Mouse (Mus musculus): ENCODE measurements around the gene Iqgap2. TPM values are rescaled to one million over a fixed set of nuclear protein-coding genes. Genes with fewer than 3 reads are reported as not detected.

The Iqgap2 gene
- polyA plus RNA-seq, 1 experiment from 2014 or later = 9.8 TPM

GRCm38 (mm10) chr13:95862201-95862600 lies 29.5 kb downstream of the Iqgap2 start:
- DNase-seq (no peak), ATAC-seq (ENCODE audit: insufficient read depth) (no peak)
- H3K9me3 ChIP-seq (ENCODE audit: low read depth, low read length) = no peaks in the 10 kb centered on the region
- H3K27me3 ChIP-seq (ENCODE audit: insufficient read depth, low read length) = no peaks in the 10 kb centered on the region
- 57% methylated on average over 8 of the region's 8 CpGs for WGBS
- no peak for TF ChIP-seq CTCF (IDR thresholded peaks at IDR 0.05; ENCODE audit: low read depth)
- H3K4me3 ChIP-seq (ENCODE audit: low read depth, low read length) = no peak overlapping the region
- no peak overlapping the region for H3K27ac ChIP-seq (ENCODE audit: low read depth)
- H3K4me2 ChIP-seq = no peak overlapping the region
- no peak overlapping the region for H3K9ac ChIP-seq
- H3K4me1 ChIP-seq (ENCODE audit: insufficient read depth) = no peaks in the 10 kb centered on the region
- H3K36me3 ChIP-seq (ENCODE audit: insufficient read depth) = no peaks in the 10 kb centered on the region

- no peak overlapping the region for H3K9ac ChIP-seq
- 68% methylated on average over 4 of the region's 4 CpGs for WGBS
- no peak overlapping the region for H3K4me3 ChIP-seq (ENCODE audit: low read depth, low read length)
- H3K27ac ChIP-seq (ENCODE audit: low read depth) = no peak overlapping the region
- DNase-seq = no peak
- no peak overlapping the region for H3K4me2 ChIP-seq
- H3K36me3 ChIP-seq (ENCODE audit: insufficient read depth) = no peaks in the 10 kb centered on the region
- no peaks in the 10 kb centered on the region for H3K9me3 ChIP-seq (ENCODE audit: low read depth, low read length)
- H3K4me1 ChIP-seq (ENCODE audit: insufficient read depth) = no peaks in the 10 kb centered on the region
- TF ChIP-seq CTCF (IDR thresholded peaks at IDR 0.05; ENCODE audit: low read depth) = no peak
- H3K27me3 ChIP-seq (ENCODE audit: insufficient read depth, low read length) = no peaks in the 10 kb centered on the region
- ATAC-seq (ENCODE audit: insufficient read depth) = no peak
These were observed 32.5 kb downstream of the Iqgap2 start for GRCm38 (mm10) chr13:95859271-95859670.

DNA sequence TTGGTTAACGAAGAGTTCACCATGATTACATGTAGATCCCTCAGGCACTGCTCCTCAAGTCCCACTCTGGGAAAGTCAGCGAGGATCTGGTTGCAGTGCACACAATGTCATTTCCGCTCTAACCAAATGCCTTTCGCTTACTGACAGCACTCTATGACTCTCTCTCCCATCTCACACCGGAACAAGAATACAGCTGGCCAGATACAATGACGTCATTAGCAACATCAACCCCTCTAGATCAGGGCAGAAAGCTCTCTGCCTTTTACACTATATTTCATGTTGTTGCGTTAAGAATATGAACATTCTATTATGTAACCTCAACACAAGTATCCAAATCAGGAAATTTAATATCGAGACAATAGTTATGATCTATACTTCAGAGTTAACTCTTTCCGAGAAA lies 32.9 kb downstream of the Iqgap2 start:
- H3K9ac ChIP-seq = no peak overlapping the region
- H3K4me3 ChIP-seq (ENCODE audit: low read depth, low read length) = no peak overlapping the region
- WGBS = 73% methylated on average over 9 of the region's 9 CpGs
- no peaks in the 10 kb centered on the region for H3K4me1 ChIP-seq (ENCODE audit: insufficient read depth)
- H3K9me3 ChIP-seq (ENCODE audit: low read depth, low read length) = no peaks in the 10 kb centered on the region
- TF ChIP-seq CTCF (IDR thresholded peaks at IDR 0.05; ENCODE audit: low read depth) = no peak
- H3K27me3 ChIP-seq (ENCODE audit: insufficient read depth, low read length) = no peaks in the 10 kb centered on the region
- ATAC-seq (ENCODE audit: insufficient read depth) (no peak), DNase-seq (no peak)
- H3K27ac ChIP-seq (ENCODE audit: low read depth) = no peak overlapping the region
- H3K36me3 ChIP-seq (ENCODE audit: insufficient read depth) = no peaks in the 10 kb centered on the region
- H3K4me2 ChIP-seq = no peak overlapping the region

- no peak for ATAC-seq (ENCODE audit: insufficient read depth)
- Histone ChIP-seq H3K9ac (no peak overlapping the region), H3K27ac (ENCODE audit: low read depth) (no peak overlapping the region), H3K4me2 (no peak overlapping the region), H3K4me3 (ENCODE audit: low read depth, low read length) (no peak overlapping the region), H3K9me3 (ENCODE audit: low read depth, low read length) (no peaks in the 10 kb centered on the region), H3K36me3 (ENCODE audit: insufficient read depth) (no peaks in the 10 kb centered on the region), H3K27me3 (ENCODE audit: insufficient read depth, low read length) (no peaks in the 10 kb centered on the region), H3K4me1 (ENCODE audit: insufficient read depth) (no peaks in the 10 kb centered on the region)
- no peak for TF ChIP-seq CTCF (IDR thresholded peaks at IDR 0.05; ENCODE audit: low read depth)
- DNase-seq = no peak
- 79% methylated on average over 4 of the region's 4 CpGs for WGBS
These were observed 36.2 kb downstream of the Iqgap2 start for GRCm38 (mm10) chr13:95855537-95855936.

GRCm38 (mm10) chr13:95851611-95852010 lies 40.1 kb downstream of the Iqgap2 start:
- Histone ChIP-seq H3K27ac (ENCODE audit: low read depth) (no peak overlapping the region), H3K4me1 (ENCODE audit: insufficient read depth) (no peaks in the 10 kb centered on the region), H3K27me3 (ENCODE audit: insufficient read depth, low read length) (no peaks in the 10 kb centered on the region), H3K9ac (no peak overlapping the region), H3K4me2 (no peak overlapping the region), H3K9me3 (ENCODE audit: low read depth, low read length) (no peaks in the 10 kb centered on the region), H3K4me3 (ENCODE audit: low read depth, low read length) (no peak overlapping the region), H3K36me3 (ENCODE audit: insufficient read depth) (no peaks in the 10 kb centered on the region)
- TF ChIP-seq CTCF (IDR thresholded peaks at IDR 0.05; ENCODE audit: low read depth) = no peak
- WGBS = 74% methylated on average over 4 of the region's 4 CpGs
- no peak for DNase-seq
- no peak for ATAC-seq (ENCODE audit: insufficient read depth)

DNA sequence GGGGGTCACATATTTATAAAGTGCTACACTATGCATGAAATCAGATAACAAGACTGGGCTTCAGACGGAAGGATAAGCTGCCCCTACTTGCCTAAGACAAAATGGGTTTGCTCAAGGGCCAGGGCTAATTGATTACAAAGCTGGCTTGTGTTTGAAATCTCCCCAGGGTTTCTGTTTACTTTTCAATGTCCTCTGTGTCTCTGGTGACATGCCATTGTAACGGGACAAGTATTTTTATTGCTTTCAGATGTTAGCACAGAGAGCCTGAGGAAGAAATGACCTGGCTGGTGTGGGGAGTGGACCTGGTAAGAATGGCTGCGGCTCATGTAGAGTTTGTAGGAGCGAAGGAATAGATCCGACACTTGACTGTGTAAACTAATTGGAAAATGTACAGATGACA lies 41.3 kb downstream of the Iqgap2 start:
- WGBS = 46% methylated on average over 5 of the region's 5 CpGs
- H3K27me3 ChIP-seq (ENCODE audit: insufficient read depth, low read length) = no peaks in the 10 kb centered on the region

GRCm38 (mm10) chr13:95849501-95850007 lies 42.2 kb downstream of the Iqgap2 start:
- no peaks in the 10 kb centered on the region for H3K4me1 ChIP-seq (ENCODE audit: insufficient read depth)
- no peaks in the 10 kb centered on the region for H3K9me3 ChIP-seq (ENCODE audit: low read depth, low read length)
- H3K27ac ChIP-seq (ENCODE audit: low read depth) = no peak overlapping the region
- ATAC-seq (ENCODE audit: insufficient read depth) (no peak), DNase-seq (no peak)
- H3K36me3 ChIP-seq (ENCODE audit: insufficient read depth) = no peaks in the 10 kb centered on the region
- 55% methylated on average over 7 of the region's 7 CpGs for WGBS
- H3K9ac ChIP-seq = no peak overlapping the region
- no peak overlapping the region for H3K4me3 ChIP-seq (ENCODE audit: low read depth, low read length)
- no peaks in the 10 kb centered on the region for H3K27me3 ChIP-seq (ENCODE audit: insufficient read depth, low read length)
- H3K4me2 ChIP-seq = no peak overlapping the region
- no peak for TF ChIP-seq CTCF (IDR thresholded peaks at IDR 0.05; ENCODE audit: low read depth)

More for the DNA sequence above, 41.3 kb downstream of the Iqgap2 start:
- no peaks in the 10 kb centered on the region for H3K4me1 ChIP-seq (ENCODE audit: insufficient read depth)
- no peak for TF ChIP-seq CTCF (IDR thresholded peaks at IDR 0.05; ENCODE audit: low read depth)
- no peak overlapping the region for H3K4me2 ChIP-seq
- ATAC-seq (ENCODE audit: insufficient read depth) (no peak), DNase-seq (no peak)
- H3K9me3 ChIP-seq (ENCODE audit: low read depth, low read length) = no peaks in the 10 kb centered on the region
- no peak overlapping the region for H3K4me3 ChIP-seq (ENCODE audit: low read depth, low read length)
- no peaks in the 10 kb centered on the region for H3K36me3 ChIP-seq (ENCODE audit: insufficient read depth)
- H3K27ac ChIP-seq (ENCODE audit: low read depth) = no peak overlapping the region
- H3K9ac ChIP-seq = no peak overlapping the region

GRCm38 (mm10) chr13:95846364-95846763 lies 45.4 kb downstream of the Iqgap2 start:
- no peak for TF ChIP-seq CTCF (IDR thresholded peaks at IDR 0.05; ENCODE audit: low read depth)
- H3K9me3 ChIP-seq (ENCODE audit: low read depth, low read length) = no peaks in the 10 kb centered on the region
- 64% methylated on average over 5 of the region's 5 CpGs for WGBS
- H3K4me2 ChIP-seq = no peak overlapping the region
- ATAC-seq (ENCODE audit: insufficient read depth) = no peak
- no peak overlapping the region for H3K27ac ChIP-seq (ENCODE audit: low read depth)
- no peaks in the 10 kb centered on the region for H3K4me1 ChIP-seq (ENCODE audit: insufficient read depth)
- H3K36me3 ChIP-seq (ENCODE audit: insufficient read depth) = no peaks in the 10 kb centered on the region
- H3K27me3 ChIP-seq (ENCODE audit: insufficient read depth, low read length) = no peaks in the 10 kb centered on the region
- no peak for DNase-seq
- H3K9ac ChIP-seq = no peak overlapping the region
- no peak overlapping the region for H3K4me3 ChIP-seq (ENCODE audit: low read depth, low read length)

Data from lung, embryonic 14.5 days (tissue).